Mouse (Mus musculus) megakaryocyte, adult 5-6 weeks (primary cell): ENCODE data around the gene Slc12a7. TPM values are rescaled to one million over a fixed set of nuclear protein-coding genes. Genes with fewer than 3 reads are reported as not detected.

Source experiments
- ATAC-seq: 2 replicates; pipeline ENCODE4 v1.8.0; 2016; ENCODE audit warnings: mild to moderate bottlenecking, inconsistent platforms; ENCODE audit not compliant: poor library complexity, severe bottlenecking
- total RNA-seq, 2 experiments: library from RNA; stranded (forward) in 1 of 2; stranded (reverse) in 1 of 2; fragments of 153-499, 151-499 nt in 1 of 2; fragments of 221-1000, 200-1000 nt in 1 of 2; gene quantifications; 2 replicates each; pipeline versions ENCODE4 v1.2.3 to v1.2.4; 2015 to 2017

The Slc12a7 gene
- total RNA-seq, 2 experiments from 2014 or later = 4.3 to 8.3 TPM

DNA sequence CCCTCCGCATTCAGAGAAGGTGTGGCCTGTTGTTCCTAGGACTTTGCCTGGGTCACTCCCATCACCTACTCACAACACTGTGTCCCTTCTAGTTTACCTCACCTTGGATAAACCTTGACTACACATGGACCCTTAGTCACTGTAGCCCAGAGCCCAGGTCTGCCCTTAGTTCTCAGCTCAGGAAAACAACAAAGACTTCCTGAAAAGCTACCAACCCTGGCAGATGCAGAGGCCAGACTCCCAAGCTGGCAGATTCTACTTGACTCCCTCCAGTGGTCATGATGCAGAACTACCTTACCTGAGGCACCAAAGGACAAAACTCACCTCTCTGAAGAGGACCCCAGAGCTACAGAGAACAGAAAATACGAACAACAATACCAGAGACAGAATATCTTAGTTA, 18.9 kb upstream of the Slc12a7 start:
- peak; percentile 35; the same call in 1 of the 2 replicates for ATAC-seq

DNA sequence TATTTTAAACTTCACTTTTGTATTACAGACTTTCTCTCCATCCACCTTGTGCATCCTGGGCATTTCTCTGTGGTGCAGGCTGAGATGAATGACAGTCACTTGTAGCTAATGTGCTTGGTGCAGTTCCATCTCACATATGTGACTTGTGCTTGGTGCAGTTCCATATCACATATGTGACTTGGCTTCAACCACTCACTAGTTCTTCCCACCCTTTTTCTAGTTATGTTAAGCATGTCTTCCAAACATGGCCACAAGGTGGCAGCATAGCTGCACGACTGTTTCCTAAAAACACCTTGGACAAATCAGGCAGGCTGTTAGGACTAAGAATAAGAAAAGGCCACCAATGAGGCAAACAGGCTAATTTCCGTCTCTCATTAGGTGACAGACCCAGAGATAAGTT, 14.7 kb upstream of the Slc12a7 start:
- peak; percentile 82 for ATAC-seq

DNA sequence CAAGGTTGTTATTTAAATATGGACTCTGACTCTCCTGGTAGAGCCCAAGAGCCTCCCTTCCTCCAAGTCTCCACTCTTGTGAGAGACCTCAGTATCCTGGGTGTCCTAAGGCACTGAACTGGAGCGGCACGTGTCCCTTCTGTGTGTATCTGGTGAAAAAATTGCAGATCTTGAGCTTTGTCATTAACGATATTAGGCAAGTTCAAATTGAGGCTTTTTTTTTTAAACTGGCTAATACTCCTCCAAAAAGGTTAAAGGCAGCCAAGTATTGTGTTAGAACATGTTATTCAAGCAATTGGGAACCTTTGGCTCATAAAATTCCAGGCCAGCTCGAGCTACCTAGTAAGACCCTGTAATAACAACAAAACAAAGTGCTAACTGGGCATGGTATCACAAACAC, 12.7 kb upstream of the Slc12a7 start:
- ATAC-seq = no peak

DNA sequence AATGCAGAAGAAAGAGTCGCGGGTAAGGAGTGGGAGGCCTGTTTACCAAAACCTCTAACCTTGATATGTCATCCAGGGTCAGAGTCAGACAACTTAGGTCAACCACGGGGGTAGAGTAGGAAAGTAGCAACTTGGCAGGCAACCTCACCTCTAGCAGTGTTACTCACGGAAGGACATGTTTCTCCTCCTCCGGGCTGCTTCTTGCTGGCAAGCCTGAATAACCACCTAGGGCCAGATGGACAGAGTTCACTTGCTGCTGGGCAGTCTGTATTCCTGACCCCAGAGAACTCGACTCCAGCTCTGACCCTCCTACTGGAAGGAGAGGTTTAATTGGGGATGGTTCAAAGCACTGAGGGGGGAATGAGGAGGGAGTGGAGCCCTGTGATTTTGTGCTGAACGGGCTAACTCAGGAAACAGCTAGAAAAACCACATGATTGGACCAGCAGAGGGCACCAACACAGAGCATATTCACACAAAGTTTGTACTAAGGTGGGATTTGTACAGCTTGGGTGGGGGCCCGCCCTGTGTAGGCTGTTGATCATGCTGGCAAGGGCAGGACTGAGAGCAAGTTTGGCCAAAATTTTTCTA, 9.7 kb upstream of the Slc12a7 start:
- peak; percentile 60; the same call in 1 of the 2 replicates for ATAC-seq

DNA sequence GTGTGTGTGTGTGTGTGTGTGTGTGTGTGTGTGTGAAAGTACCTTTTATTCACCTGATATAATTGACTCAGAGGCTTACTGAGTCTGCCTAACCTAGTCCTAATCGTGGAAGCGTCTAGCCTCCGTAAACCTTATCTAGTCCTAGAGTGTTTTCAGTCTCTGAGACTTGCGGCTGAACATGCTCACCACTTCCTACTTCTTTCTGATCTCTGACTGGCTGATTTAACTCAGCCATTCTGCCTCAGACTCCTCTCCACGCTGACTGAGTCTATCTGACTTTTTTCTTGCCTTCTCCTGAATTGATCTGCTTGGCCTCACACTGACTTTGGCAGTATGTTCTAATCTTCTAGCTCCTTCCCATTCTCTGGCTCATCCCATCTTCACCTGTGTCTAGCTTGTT, 7.6 kb upstream of the Slc12a7 start:
- ATAC-seq = peak; percentile 79

DNA sequence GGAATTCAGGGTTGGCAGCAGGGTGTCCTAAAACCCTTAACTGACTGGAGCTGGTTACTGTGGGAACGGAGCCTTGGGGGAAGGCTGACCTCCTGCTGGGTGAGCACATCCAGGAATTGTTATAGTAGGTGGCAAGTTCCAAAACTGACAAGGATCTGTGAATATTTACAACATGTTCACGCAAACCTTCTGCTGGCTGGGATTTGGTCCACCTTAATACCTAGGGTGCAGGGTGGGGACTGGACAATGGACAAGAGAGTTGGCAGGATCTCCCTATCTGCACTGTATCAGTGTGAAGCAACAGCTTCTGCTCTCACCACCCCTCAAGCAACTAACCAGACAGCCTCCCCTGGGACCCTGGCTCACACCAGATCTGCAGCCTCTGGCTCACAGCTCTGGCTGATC, 5.3 kb upstream of the Slc12a7 start:
- no peak for ATAC-seq

DNA sequence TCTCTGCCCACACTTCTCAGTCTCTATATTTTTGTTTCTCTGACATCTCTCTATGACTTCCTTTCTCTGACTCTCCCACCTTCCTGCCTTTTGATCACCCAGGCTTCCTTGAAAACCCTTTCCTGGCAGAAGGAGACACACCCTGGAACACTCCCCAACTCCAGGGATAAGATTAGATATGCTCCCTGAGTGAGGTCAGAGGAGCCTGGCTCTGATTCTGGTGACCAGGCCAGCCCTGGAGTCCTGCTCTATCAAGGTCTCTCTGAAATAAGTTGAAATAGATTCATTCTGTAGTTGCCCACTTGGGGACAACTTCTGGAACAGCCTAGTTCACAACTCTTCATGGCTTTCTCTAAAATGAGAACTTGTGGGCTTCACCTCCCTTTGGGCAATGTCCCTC, 4.3 kb upstream of the Slc12a7 start:
- ATAC-seq = no peak

DNA sequence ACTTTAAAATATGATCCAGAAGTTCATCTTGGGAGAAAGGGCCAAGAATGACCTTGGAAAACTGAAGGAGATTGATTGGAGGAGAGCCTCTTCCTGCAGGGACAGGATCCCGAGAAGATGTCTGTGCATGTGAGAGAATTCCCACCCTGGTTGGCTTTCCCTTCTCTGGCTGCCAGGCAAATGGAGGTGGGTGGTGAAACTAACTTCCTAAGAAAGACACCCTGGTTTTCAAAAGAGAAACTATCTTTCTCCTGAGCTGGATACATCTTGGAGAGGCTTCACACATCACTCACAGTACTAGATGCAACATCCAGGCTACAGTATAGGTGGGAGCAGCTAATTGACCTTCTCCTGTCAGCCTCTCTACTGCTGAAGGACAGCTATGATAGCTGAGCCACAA, 2.0 kb upstream of the Slc12a7 start:
- ATAC-seq = no peak

DNA sequence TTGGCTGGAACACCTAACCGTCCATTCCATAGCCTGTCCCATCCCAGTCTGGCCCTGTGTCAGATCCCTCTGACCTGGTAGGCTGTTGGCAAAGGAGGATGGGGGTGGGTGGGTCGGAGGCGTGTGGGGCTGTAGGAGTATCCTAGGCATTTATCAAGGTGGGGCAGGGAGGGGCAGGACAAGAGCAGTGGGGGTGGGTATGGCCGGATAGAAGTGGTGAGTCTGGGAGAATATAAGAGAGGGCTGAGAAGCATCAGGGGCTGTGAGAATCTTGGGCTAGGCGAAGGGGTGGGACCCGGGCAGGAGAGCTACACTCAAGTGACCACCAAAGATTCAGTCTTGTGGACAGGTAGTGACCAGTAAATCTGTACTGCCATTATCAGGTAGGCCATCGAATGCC, 659 bp upstream of the Slc12a7 start:
- ATAC-seq = no peak

DNA sequence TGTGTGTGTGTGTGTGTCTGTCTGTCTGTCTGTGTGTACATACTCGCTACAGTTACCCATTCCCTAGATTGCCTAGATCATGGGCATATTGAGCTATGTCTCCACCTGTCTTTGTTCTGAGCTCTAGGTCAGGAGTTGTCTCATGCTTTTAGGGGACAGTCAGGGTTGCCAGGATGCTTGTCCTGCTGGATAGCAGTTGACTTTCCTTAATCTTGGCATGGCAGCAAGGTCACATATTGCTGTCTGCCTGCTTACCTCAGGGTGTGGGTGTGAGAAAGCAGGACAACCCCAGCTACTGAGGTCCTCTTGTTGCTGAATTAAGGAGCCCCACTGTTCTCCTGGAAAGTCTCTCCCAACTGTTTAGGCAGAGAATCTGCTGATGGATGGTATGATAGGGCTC, 1.5 kb downstream of the Slc12a7 start:
- ATAC-seq = no peak

DNA sequence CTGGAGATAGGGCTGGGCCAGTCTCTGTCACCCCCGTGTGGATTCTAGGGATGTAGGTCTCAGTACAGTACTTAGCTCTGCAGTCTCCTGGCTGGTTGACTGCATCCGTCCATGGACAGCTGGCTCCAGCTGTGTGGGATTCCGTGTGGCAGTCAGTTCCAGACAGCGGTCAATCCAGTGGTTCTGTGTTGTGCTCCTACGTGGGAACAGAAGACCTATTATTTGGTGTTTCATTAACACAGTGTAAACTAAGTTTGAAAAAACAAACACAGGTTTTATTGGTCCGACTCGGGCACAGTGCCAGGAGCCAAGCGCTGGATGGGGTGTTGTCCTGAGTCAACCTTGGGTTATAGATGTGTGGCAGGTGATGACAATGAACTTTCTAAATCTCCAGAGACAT, 2.4 kb downstream of the Slc12a7 start:
- ATAC-seq = no peak

DNA sequence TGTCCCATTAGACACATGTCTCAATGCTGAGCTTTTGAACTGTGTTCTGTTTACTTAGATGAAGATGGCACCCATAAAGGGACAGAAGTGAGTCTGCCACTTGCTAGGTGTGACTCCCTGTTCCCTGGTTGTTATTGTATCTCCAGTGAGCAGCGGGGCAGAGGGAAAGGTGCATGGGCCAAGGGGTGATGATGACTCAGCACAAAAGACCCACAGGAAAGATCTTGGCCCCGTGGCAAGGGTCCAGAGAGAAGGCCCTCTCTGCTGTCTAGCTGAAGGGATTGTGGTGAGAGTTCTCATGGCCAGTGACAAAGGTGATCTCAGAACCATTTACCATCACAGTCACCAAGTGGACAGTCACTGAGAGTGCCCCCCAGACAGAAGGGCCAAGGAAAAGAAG, 3.0 kb downstream of the Slc12a7 start:
- no peak for ATAC-seq

DNA sequence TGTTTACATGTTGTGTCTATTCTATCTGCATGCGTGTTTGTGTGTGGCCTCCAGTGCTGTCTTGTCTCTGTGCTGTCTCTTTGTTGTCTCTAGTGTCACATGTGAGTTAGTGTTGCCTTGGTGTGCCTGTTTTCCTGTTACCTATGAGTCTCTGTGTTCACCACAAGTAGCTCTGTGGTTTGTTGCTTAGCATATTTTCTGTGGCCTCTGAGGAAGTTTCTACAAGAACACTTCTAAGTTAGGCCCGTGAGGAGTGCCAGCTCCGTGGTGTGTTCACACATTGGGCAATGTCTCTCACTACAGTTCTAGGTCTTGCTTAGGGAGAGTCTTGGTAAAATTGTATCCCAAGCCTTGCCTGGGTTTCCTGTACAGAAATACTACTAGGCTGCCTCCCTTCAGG, 4.0 kb downstream of the Slc12a7 start:
- ATAC-seq = peak; percentile 55

DNA sequence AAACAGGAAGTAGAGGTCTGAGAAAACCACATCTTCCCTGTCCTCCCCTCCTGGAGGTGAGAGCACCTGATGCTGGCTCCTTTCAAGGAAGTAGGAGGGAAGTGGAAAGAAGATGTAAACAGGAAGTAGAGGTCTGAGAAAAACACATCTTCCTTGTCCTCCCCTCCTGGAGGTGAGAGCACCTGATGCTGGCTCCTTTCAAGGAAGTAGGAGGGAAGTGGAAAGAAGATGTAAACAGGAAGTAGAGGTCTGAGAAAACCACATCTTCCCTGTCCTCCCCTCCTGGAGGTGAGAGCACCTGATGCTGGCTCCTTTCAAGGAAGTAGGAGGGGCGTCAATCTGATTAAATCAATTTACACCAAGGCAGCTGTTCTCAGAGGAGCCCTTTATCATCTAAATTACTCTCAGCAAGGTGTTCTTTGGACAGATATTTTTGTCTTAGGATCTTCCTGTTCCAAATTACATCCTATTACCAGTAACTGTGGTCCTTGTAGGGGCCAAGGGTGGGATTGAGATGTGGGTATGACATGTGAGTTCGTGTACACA, 7.6 kb downstream of the Slc12a7 start:
- ATAC-seq = peak; percentile 56

DNA sequence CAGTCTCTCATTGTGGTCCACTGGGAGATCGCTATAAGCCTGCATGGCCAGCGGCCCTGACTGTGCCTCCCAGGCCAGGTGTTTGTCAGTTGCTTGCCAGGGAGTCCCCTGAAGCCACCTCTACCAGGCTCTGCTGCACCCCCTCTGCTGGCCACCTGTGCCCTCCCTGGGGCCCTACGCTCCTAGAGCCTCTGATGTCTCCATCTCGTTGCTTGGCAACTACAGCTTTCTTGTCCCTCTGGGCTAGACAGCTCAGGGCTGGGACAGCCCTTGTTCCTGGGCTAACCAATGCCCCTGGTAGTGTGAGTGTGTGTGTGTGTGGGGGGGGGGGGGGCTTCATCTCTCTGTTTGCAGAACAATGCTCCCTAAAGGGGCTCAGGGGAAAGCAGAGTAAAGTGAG, 10.1 kb downstream of the Slc12a7 start:
- 0 out of 2 replicates have a peak, but pooled peaks have one; percentile 17 for ATAC-seq

DNA sequence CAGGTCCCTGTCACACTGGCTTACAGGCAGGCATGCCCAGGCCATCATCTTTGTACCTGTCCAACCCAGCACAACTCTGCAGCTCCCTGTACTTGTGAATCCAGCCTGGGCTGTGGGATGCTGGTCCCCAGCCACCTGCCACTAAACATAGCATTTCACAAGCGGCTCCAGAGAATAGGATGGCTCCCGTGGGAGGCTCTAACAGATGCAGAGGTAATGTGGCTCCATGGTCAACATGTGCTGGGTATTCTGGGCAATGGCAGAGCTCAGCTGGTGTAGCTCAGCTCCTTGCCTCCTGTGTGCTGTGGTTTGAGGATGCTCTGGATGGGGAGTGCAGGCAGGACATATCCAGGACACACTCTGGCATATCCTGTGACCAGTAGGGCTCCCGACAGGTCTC, 10.8 kb downstream of the Slc12a7 start:
- ATAC-seq = no peak

DNA sequence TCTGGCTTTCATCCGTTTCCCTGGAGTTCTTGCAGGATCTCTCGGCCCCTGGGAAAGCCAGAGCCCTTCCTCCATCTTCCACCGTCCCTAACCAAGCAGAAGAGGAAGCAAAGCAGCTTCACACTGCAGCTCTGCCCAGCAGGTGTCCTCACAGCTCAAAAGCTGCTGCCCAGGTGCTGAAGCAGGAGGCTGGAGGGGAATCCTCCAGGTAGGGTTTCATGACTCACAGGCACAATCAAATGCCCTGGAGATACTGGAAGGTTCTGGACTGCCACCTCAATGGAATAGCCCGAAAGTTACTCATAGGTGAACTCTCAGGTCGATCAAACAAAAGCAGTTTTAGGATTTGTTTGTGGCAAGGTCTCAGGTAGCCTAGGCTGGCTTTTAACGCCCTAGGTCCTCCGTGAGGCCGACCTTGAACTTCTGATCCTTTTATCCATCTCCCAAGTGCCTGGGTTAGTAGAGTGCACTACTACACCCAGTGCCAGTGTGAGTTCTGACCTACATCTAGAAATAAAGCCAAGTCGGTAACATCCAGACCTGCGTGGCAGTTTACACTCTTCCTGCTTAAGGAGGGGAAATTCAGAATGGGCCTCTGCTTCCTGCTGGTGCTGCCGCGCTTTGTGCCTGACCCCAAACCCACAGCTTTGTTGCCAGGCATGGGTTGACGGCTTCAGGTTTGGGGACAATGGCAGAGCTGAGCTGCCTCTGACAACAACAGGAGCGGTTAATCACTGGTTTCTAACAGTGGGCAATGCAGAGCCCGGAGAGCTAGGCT, 16.0 kb downstream of the Slc12a7 start:
- peak; percentile 61 for ATAC-seq

DNA sequence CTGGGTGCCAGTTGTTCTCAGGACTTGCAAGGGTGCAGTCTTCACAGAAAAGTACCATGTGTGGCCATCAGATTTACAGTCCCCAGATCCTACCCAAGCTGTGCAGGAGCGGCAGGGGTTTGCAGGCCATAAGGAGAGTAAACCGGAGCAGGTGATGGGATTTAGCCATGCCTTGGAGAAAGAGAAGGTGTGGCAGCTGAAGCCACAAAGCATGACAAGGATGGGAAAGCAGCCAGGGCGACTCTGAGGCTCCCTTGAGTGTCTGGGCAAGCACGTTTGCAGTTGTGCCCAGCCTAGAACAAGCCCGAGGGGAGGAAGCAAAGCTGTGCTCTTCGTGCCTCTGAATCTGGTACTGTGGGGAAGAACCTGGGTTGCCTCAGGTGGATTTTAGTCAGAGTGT, 17.5 kb downstream of the Slc12a7 start:
- ATAC-seq = no peak

DNA sequence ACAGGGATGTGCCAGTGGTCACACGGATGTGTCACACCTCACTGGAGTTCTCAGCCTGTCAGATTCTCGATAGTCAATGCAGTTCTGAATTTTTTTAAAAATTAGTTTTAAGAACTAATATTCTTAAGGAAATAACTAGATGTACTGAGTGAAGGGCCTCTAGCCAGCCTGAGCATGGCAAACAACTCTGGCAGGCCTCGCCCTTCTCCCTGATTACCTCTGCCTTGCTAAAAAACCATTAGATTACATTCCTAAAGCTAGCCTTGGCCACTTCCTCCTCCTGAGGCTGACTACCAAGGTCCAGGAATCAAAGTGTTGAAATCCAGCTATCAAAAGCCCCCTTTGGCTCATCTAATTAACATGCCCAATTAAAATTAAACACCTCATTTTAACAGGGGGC, 18.4 kb downstream of the Slc12a7 start:
- no peak for ATAC-seq

DNA sequence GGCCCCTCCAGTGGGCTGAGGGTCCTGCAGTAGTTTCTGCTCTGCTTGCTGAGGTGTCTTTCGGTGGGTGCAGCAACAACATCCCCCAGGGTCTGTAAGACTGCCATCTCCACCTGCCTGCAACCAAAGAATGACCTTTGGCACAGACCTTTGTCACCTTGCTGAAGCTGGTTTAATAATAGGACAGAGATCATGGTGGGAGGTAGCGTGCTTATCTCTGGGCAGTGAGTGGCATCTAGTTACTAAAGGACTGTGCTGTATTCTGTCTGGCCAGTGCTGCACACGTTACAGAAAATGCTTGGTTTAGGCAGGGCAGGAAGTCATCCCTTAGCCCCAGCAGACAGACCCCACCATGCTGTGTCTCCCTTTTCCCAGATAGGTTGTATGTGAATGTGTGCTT, 22.9 kb downstream of the Slc12a7 start:
- no peak for ATAC-seq

DNA sequence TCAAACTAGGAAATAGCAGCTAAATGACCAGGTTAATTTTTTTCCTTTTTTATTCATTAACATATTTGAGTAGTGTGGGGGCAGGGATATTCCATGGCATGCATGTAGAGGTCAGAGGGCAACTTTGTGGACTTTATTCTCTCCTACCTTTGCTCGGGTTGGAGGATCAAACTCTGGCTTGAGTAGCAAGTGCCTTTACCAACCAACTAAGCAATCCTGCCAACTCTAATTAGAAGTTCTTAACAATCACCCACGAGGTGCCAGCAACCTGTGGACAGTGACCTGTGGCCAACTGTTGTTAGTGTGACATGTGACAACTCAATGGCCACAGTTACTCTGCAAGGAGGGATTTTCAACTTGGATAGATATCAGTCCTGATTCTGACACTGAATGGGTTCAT, 24.0 kb downstream of the Slc12a7 start:
- ATAC-seq = no peak

DNA sequence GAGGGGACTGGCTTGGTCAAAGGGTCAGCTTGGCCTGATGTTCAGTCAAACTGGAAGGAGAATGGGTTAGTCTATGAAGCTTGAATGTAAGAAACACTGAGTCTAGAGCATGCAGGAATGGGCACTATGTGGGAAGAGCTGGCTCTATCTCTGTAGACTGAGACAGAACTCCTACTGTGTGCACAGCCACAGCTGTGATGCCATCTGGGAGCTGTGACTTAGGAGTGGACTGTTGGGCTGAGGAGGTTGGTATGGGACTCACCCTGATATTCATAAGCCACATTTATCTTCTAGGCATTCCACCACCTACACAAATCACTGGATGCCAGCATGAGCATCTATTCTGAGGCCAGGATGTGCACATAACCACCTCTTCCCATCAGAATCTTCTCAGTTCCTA, 24.5 kb downstream of the Slc12a7 start:
- ATAC-seq = no peak
